26 mouse cellular contexts compared by ENCODE assay signal in genomic region chr1:134353326-134353725, GRCm38 (mm10). TPM values are rescaled to one million over a fixed set of nuclear protein-coding genes. Genes with fewer than 3 reads are reported as not detected.
DNase-seq lines count a peak whose midpoint lies in the region; ATAC-seq and TF ChIP-seq lines count a peak whose summit lies in the region.
"Had no signal": no experiment of that assay in that cellular context is flagged by ENCODE, and none has a peak within 500 bp of the region (broad histone marks: within the 10 kb centered on the region; RNA-seq: fewer than 3 reads in every experiment).

No protein-coding gene starts in this region.

- H3K4me2 ChIP-seq in liver, embryonic 12.5 days: no peak overlapping the region
- no peak overlapping the region for H3K4me2 ChIP-seq in kidney, embryonic 16.5 days (replicated peaks; ENCODE audit: low read depth, low read length)
- H3K4me2 ChIP-seq: embryonic facial prominence, embryonic 15.5 days; forebrain, embryonic 15.5 days; heart, embryonic 12.5 days; hindbrain, embryonic 15.5 days had no signal

- H3K9me3 ChIP-seq in liver, embryonic 12.5 days (replicated peaks): no peaks in the 10 kb centered on the region
- no peaks in the 10 kb centered on the region for H3K9me3 ChIP-seq in kidney, embryonic 16.5 days (ENCODE audit: low read length)
- H3K9me3 ChIP-seq: embryonic facial prominence, embryonic 15.5 days; forebrain, embryonic 15.5 days; heart, embryonic 12.5 days; hindbrain, embryonic 15.5 days had no signal

- peak; percentile 73 for DNase-seq in liver, adult 2 months (ENCODE audit: extremely low read depth, low read depth, low spot score)
- peak; percentile 77 for DNase-seq in kidney, adult 9 months
- no peak for DNase-seq in cerebellum, adult 18-20 months
- no peak for DNase-seq in spleen, postnatal 36 days (ENCODE audit: low spot score in 2 of 2)
- no peak for DNase-seq in thymus, adult 2 months
- DNase-seq: adrenal gland, adult 2 months; adrenal gland, postnatal 25 days; cerebellum, adult 2 months; cerebellum, postnatal 10 days; embryo, embryonic 11 days; gastrocnemius, postnatal 10 days; heart, postnatal 36 days had no signal

- no peak overlapping the region for H3K9ac ChIP-seq in liver, adult 2 months (ENCODE audit: low read depth, low read length)
- H3K9ac ChIP-seq in liver, embryonic 12.5 days: no peak overlapping the region
- no peak overlapping the region for H3K9ac ChIP-seq in kidney, embryonic 16.5 days (replicated peaks; ENCODE audit: low read length)
- H3K9ac ChIP-seq: embryonic facial prominence, embryonic 15.5 days; forebrain, embryonic 15.5 days; heart, embryonic 12.5 days; hindbrain, embryonic 15.5 days had no signal

- no peak for ATAC-seq in liver, embryonic 12.5 days
- peak; percentile 91 for ATAC-seq in kidney, embryonic 16.5 days (ENCODE audit: low FRiP score, low TSS enrichment)
- ATAC-seq: forebrain, embryonic 15.5 days had no signal

- no peak for TF ChIP-seq CTCF in liver, adult 2 months (IDR thresholded peaks at IDR 0.05; ENCODE audit: low read depth, low read length)
- TF ChIP-seq CTCF in thymus, adult 2 months (IDR thresholded peaks at IDR 0.05; ENCODE audit: borderline replicate concordance, control insufficient read depth, extremely low read depth, insufficient read depth, low read length, poor library complexity): no peak

- H3K4me3 ChIP-seq in liver, adult 2 months (ENCODE audit: insufficient read depth, low read depth, low read length): no peak overlapping the region
- no peak overlapping the region for H3K4me3 ChIP-seq in liver, embryonic 12.5 days
- H3K4me3 ChIP-seq in kidney, embryonic 16.5 days (ENCODE audit: low read length): no peak overlapping the region
- no peak overlapping the region for H3K4me3 ChIP-seq in thymus, adult 2 months (ENCODE audit: control insufficient read depth, insufficient read depth, low read length)
- H3K4me3 ChIP-seq: embryonic facial prominence, embryonic 15.5 days; erythroblast, embryonic 14.5 days; forebrain, embryonic 15.5 days; heart, embryonic 12.5 days; hindbrain, embryonic 15.5 days had no signal

- H3K4me1 ChIP-seq in liver, adult 2 months (ENCODE audit: control insufficient read depth, insufficient read depth, low read length): peaks cover 14% of the 10 kb centered on the region
- peaks cover 8% of the 10 kb centered on the region for H3K4me1 ChIP-seq in liver, embryonic 12.5 days
- H3K4me1 ChIP-seq in kidney, embryonic 16.5 days (ENCODE audit: insufficient read depth, low read length): 0 out of 2 replicates have a peak, but pooled peaks cover 7% of the 10 kb centered on the region
- no peaks in the 10 kb centered on the region for H3K4me1 ChIP-seq in thymus, adult 2 months (replicated peaks; ENCODE audit: control insufficient read depth, insufficient read depth, low read length)
- H3K4me1 ChIP-seq: embryonic facial prominence, embryonic 15.5 days; forebrain, embryonic 15.5 days; heart, embryonic 12.5 days had no signal

- no peak for TF ChIP-seq POLR2A in liver, adult 2 months (IDR thresholded peaks at IDR 0.05; ENCODE audit: extremely low read depth, insufficient read depth, low read length)
- TF ChIP-seq POLR2A in thymus, adult 2 months (IDR thresholded peaks at IDR 0.05; ENCODE audit: control insufficient read depth, extremely low read depth, insufficient read depth, low read length, poor library complexity): no peak

- H3K36me3 ChIP-seq in liver, adult 2 months (ENCODE audit: control insufficient read depth, insufficient read depth, low read length): peaks cover 72% of the 10 kb centered on the region
- H3K36me3 ChIP-seq in liver, embryonic 12.5 days: peaks cover 93% of the 10 kb centered on the region
- H3K36me3 ChIP-seq in kidney, embryonic 16.5 days (ENCODE audit: insufficient read depth, low read length): peaks cover 73% of the 10 kb centered on the region
- peaks cover 79% of the 10 kb centered on the region for H3K36me3 ChIP-seq in thymus, adult 2 months (ENCODE audit: control insufficient read depth, insufficient read depth, low read length)

- H3K27me3 ChIP-seq in liver, adult 2 months (ENCODE audit: control insufficient read depth, insufficient read depth, low read length): no peaks in the 10 kb centered on the region
- no peaks in the 10 kb centered on the region for H3K27me3 ChIP-seq in liver, embryonic 12.5 days (replicated peaks)
- H3K27me3 ChIP-seq in kidney, embryonic 16.5 days (ENCODE audit: insufficient read depth, low read length): no peaks in the 10 kb centered on the region
- H3K27me3 ChIP-seq in thymus, adult 2 months (ENCODE audit: control insufficient read depth, insufficient read depth, low read length): no peaks in the 10 kb centered on the region
- H3K27me3 ChIP-seq: embryonic facial prominence, embryonic 15.5 days; forebrain, embryonic 15.5 days; heart, embryonic 12.5 days; hindbrain, embryonic 15.5 days had no signal

- peaks cover 4% of the 10 kb centered on the region; the same call in 1 of the 2 replicates for H3K79me2 ChIP-seq in liver, adult 2 months (ENCODE audit: control insufficient read depth, insufficient read depth, low read length)

- 21% methylated on average over 2 of the region's 2 CpGs for WGBS in liver, adult 2 months
- 90% methylated on average over 2 of the region's 2 CpGs for WGBS in liver, embryonic 12.5 days (ENCODE audit: insufficient replicate concordance)
- WGBS in kidney, embryonic 16.5 days: 54% methylated on average over 2 of the region's 2 CpGs
- WGBS in thymus, adult 2 months: 91% methylated on average over 2 of the region's 2 CpGs

- H3K27ac ChIP-seq in liver, adult 2 months (replicated peaks; ENCODE audit: insufficient read depth, low read depth, low read length): no peak overlapping the region
- H3K27ac ChIP-seq in liver, embryonic 12.5 days: no peak overlapping the region
- H3K27ac ChIP-seq in kidney, embryonic 16.5 days (ENCODE audit: low read length): peak overlapping the region; percentile 45; the same call in 1 of the 2 replicates
- H3K27ac ChIP-seq in thymus, adult 2 months (ENCODE audit: control insufficient read depth, insufficient read depth, low read length): no peak overlapping the region
- H3K27ac ChIP-seq: embryonic facial prominence, embryonic 15.5 days; forebrain, embryonic 15.5 days; hindbrain, embryonic 15.5 days had no signal

RNA-seq across cellular contexts. Expression of gene Tmem183a, which starts 8.5 kb away (rescaled TPM):
- 152 and 153 TPM in 2 replicates for total RNA-seq in liver, adult 2 months (2014; rRNA removed)
- 130 and 152 TPM in 2 replicates for polyA plus RNA-seq in liver, adult 2 months (2012; rRNA removed)
- polyA plus RNA-seq in liver, embryonic 12.5 days (2016; fragmentation: Nextera tagmentation; extraction: Ambion mirVana): 62.9 and 69.7 TPM in 2 replicates
- 79.0 and 88.8 TPM in 2 replicates for polyA plus RNA-seq in kidney, embryonic 16.5 days (2015; fragmentation: Nextera tagmentation; extraction: Ambion mirVana)
- polyA plus RNA-seq in thymus, adult 2 months (2012; rRNA removed): 85.4 and 98.5 TPM in 2 replicates

RNA-seq across cellular contexts. Expression of gene Ppfia4, which starts 20.6 kb away (rescaled TPM):
- 0.46 and 0.67 TPM in 2 replicates for total RNA-seq in liver, adult 2 months (2014; rRNA removed)
- polyA plus RNA-seq in liver, adult 2 months (2012; rRNA removed): 0.78 and 1.4 TPM in 2 replicates
- polyA plus RNA-seq in liver, embryonic 12.5 days (2016; fragmentation: Nextera tagmentation; extraction: Ambion mirVana): 1.5 TPM in 2 replicates
- polyA plus RNA-seq in kidney, embryonic 16.5 days (2015; fragmentation: Nextera tagmentation; extraction: Ambion mirVana): 3.6 and 3.9 TPM in 2 replicates
- 13.6 and 17.2 TPM in 2 replicates for polyA plus RNA-seq in thymus, adult 2 months (2012; rRNA removed)

RNA-seq across cellular contexts. Expression of gene 4933406M09Rik, which starts 32.4 kb away (rescaled TPM):
- total RNA-seq in liver, adult 2 months (2014; rRNA removed): not detected in 2 replicates
- polyA plus RNA-seq in liver, adult 2 months (2012; rRNA removed): not detected in 2 replicates
- not detected in 2 replicates for polyA plus RNA-seq in liver, embryonic 12.5 days (2016; fragmentation: Nextera tagmentation; extraction: Ambion mirVana)
- not detected in 2 replicates for polyA plus RNA-seq in kidney, embryonic 16.5 days (2015; fragmentation: Nextera tagmentation; extraction: Ambion mirVana)
- not detected in 2 replicates for polyA plus RNA-seq in thymus, adult 2 months (2012; rRNA removed)
- total RNA-seq: adrenal gland, adult 2 months; adrenal gland, postnatal 25 days; common myeloid progenitor, adult 5-6 weeks; gastrocnemius, postnatal 10 days; gastrocnemius, postnatal 4 days; heart, adult 8-10 months; heart, postnatal 36 days had no signal
- polyA plus RNA-seq: adrenal gland, adult 2 months; cerebellum, adult 2 months; embryonic facial prominence, embryonic 11.5 days; embryonic facial prominence, embryonic 15.5 days; forebrain, embryonic 11.5 days; forebrain, embryonic 15.5 days; heart, embryonic 12.5 days; heart, embryonic 16.5 days; hindbrain, embryonic 11.5 days; hindbrain, embryonic 15.5 days had no signal

RNA-seq across cellular contexts. Expression of gene Cyb5r1, which starts 52.0 kb away (rescaled TPM):
- total RNA-seq in liver, adult 2 months (2014; rRNA removed): 4.5 and 4.7 TPM in 2 replicates
- polyA plus RNA-seq in liver, adult 2 months (2012; rRNA removed): 8.3 and 16.3 TPM in 2 replicates
- polyA plus RNA-seq in liver, embryonic 12.5 days (2016; fragmentation: Nextera tagmentation; extraction: Ambion mirVana): 23.0 and 24.8 TPM in 2 replicates
- 42.7 and 44.1 TPM in 2 replicates for polyA plus RNA-seq in kidney, embryonic 16.5 days (2015; fragmentation: Nextera tagmentation; extraction: Ambion mirVana)
- polyA plus RNA-seq in thymus, adult 2 months (2012; rRNA removed): 44.9 and 47.2 TPM in 2 replicates

Comparison
In these comparisons a context has a peak if more than half of its experiments do, and no peak if none do; other contexts are left out.
1. DNase-seq: peak in liver, adult 2 months (single experiment) and kidney, adult 9 months (single experiment); none in cerebellum, adult 18-20 months (0 of 2), spleen, postnatal 36 days (0 of 2) and thymus, adult 2 months (single experiment).